Mouse (Mus musculus) kidney, adult 18-20 months (tissue): ENCODE data around the gene Elane.

Experiments
- DNase-seq: peaks from one replicate; pipeline ENCODE4 v3.0.0; 2021

The Elane gene

DNA sequence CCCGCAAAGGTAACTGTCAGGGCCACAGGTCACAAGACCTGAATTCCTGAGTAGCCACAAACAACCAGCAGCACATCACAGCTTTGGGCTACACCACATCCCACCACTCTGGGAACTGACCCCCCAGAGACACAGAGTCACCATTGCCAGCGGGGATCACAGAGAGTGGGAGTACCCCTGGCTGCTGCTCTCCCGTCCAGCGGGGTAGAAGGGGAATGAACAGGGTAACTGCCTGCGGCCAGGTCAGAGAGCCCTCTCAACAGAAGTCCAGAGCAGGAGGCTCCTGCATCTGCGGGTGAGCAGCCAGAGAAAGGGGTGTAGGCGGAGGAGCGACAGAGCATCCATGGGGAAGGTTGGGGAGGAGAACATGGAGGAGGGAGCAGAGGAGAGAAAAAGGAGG lies 30.0 kb downstream of the Elane start:
- no peak for DNase-seq

DNA sequence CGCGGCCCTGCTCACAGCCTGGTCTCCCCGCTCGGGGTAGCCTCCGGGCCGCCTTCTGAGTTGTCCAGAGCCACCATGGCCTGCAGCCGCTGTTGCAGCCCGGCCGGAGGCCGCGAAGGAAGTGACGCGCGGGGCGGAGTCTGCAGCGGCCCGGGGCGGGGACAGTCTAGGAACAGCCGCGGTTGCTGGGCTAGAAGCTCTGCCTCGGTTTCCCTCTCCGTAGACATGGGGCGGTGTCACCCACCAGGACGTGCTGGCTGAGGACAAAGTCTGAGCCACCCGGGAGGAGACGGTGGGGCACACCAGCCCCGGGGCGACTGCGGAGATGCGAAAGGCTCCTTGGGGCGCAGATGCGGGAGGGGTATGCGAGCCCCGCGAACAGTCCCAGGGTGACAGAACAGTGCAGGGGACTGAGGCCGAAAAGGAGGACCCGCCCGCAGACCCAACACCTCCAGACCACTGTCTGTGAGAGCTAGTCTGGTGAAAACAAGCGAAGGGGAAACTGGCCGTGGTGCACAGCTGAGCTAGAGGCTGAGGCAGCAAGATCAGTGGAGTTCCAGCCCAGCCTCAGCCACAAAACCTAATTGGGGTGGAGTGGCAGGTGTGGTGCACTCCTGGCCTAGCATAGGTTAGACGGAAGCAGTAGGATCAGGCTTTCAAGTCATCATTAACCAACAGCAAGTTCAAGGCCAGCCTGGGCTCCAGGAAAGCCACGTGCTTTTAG lies 30.9 kb downstream of the Elane start, which contains the start of gene Kiss1r:
Gene Kiss1r (plus strand): TSS at position 164 of the 724 bp plus-strand sequence.
- peak; percentile 90 for DNase-seq

DNA sequence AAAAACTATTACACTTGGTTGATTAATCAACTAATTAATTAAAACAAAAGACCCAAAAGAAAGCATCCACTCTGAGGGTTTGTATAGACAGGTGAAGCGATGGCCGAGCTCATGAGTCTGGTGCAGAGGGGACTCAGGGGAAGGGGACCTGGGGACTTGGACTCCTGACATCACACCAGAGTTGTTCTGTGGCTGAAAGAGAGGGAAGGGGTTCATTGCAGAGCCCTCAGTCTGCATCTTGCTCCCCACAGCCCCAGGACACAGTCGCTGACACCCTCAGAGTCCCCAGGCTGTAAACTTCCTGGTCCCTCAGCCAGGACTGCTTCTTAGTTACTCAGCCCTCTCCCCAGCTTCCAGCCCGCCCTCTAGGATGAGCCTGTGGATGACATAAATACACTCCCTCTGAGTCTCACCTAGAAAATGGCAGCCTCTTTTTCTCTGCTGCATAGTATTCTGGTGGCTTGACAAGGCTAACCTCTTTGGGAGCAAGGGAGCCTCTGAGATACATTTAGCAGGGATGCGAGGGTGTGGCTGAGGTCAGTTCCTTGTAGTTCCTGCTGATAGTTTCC lies 31.6 kb downstream of the Elane start:
- DNase-seq = no peak

GRCm38 (mm10) chr10:79918231-79919078 lies 32.4 kb downstream of the Elane start:
- DNase-seq = no peak

GRCm38 (mm10) chr10:79919251-79919849 lies 33.3 kb downstream of the Elane start:
- no peak for DNase-seq

GRCm38 (mm10) chr10:79920056-79920890 lies 34.2 kb downstream of the Elane start:
- DNase-seq = no peak

GRCm38 (mm10) chr10:79920958-79921535 lies 35.0 kb downstream of the Elane start, which contains the start of gene R3hdm4:
TSS of gene R3hdm4 (minus strand) at chr10:79921208.
- no peak for DNase-seq

DNA sequence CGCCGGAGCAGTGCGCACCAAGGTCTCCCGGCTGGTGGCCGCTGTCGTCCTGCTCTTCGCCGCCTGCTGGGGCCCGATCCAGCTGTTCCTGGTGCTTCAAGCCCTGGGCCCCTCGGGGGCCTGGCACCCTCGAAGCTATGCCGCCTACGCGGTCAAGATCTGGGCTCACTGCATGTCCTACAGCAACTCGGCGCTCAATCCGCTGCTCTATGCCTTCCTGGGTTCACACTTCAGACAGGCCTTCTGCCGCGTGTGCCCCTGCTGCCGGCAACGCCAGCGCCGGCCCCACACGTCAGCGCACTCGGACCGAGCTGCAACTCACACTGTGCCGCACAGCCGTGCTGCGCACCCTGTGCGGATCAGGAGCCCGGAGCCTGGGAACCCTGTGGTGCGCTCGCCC lies 35.5 kb downstream of the Elane start:
- no peak for DNase-seq

DNA sequence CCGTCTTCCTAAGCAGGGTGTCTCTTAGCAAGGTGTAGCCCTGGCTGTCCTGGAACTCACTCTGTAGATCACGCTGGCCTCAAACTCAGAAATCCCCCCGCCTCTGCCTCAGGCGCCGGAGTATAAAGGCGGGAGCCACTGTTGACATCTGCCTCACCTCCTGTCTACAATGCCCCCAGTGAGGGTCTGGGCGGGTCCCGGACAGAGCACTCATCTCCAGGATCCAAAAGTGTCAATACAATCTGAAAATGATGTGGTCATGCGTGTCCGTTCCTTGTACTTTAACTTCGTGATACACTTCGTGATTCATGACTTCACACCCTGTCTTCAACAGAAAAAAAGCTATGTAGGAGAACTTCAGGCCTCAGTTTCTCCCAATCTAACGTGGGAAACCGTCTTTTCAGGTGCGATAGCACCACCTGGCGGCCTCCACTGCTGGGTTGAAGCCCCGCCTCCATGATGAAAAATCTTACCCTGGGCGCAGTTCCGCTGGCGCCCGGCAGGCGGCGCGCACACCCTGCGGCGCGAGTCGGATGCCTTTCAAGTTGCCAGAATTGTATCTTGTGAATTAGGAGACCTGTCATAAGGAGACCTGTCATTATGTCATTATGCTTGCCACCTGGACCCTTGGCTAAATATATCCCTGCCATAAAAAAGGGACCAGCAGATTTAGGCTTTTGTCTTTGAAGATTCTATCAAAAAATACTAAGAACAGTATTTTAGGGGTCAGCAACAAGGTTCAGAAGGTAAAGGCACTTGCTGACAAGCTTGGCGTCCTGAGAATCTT lies 39.1 kb downstream of the Elane start:
- peak; percentile 97 for DNase-seq

GRCm38 (mm10) chr10:79925785-79926490 lies 39.9 kb downstream of the Elane start:
- DNase-seq = no peak

DNA sequence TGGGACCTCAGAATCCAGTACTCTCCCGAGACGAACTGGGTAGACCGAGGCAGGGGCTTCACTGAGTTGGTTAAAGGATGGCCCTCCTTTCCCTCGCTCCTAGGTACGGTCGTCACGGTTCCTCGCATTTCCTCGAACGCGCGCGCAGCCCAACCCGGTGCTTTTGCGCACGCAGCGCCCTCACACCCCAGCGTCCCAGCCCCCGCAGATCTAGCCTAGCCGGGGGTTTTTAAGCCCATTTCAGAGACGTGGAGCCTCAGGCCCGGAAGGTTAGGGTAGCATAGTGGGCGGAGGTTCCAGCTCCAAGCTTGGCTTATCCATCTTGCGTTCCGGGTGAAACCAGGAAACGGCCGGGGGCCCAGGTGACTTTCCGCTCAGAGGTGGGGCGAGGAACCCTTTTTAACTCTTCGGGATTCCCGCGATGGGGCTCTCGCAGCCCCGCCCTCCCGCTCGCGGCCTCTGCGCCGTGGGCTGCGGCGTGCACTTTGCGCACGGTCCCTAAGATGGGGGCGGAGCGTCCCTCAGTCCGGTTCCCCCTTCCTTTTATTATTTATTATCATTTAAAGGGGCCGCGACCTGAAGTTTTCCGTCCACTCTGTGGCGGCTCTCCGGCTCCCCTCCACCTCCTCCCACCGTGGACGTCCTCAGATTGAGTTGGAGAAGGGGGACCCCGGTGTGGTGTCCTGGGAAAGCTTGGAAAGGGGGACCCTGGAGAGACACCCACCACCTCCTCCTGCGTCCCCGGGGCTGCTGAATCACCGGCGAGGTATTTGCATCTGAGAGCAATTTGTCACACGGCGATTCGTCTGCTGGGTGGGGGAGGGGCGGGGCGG lies 40.7 kb downstream of the Elane start, which contains the start of gene Arid3a:
Gene Arid3a (plus strand): TSS at position 553 of the 833 bp plus-strand sequence.
- DNase-seq = peak; percentile 90

GRCm38 (mm10) chr10:79927324-79928029 lies 41.4 kb downstream of the Elane start:
- peak; percentile 72 for DNase-seq

GRCm38 (mm10) chr10:79928030-79928694 lies 42.1 kb downstream of the Elane start:
- DNase-seq = no peak

- no peak for DNase-seq
Observed at GRCm38 (mm10) chr10:79928907-79929701, 43.1 kb downstream of the Elane start.

- no peak for DNase-seq
Observed at GRCm38 (mm10) chr10:79929967-79930825, 44.1 kb downstream of the Elane start.

DNA sequence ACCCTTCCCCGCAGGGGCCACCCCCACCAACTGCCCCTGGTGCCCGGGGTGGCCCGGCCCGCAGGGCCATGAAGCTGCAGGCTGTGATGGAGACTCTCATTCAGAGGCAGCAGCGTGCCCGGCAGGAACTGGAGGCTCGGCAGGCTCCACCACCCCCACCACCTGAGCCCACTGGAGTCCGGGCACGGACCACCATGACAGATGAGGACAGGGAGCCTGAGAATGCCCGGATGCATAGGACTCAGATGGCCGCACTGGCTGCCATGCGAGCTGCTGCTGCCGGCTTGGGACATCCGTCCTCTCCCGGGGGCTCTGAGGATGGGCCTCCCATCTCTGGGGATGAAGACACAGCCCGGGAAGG lies 44.8 kb downstream of the Elane start:
- no peak for DNase-seq
